ENCODE assay signal across 8 mouse cellular contexts in genomic region chr9:62040008-62040608, GRCm38 (mm10). TPM values are rescaled to one million over a fixed set of nuclear protein-coding genes. Genes with fewer than 3 reads are reported as not detected.
A peak's percentile ranks its signal among the peaks of the same experiment; 100 is the strongest.
DNase-seq lines count a peak whose midpoint lies in the region; ATAC-seq and TF ChIP-seq lines count a peak whose summit lies in the region.

No protein-coding gene starts in this region.

- ATAC-seq in heart, embryonic 13.5 days (ENCODE audit: extremely low read depth, insufficient number of reproducible peaks, low FRiP score, low TSS enrichment), result no peak
- ATAC-seq in liver, embryonic 12.5 days, result no peak
- no peak for ATAC-seq in stomach, embryonic 15.5 days (ENCODE audit: insufficient read depth, low FRiP score, low read depth)

- no peak for TF ChIP-seq POLR2A in bone marrow, adult 2 months (IDR thresholded peaks at IDR 0.05; ENCODE audit: borderline replicate concordance, control insufficient read depth, low read depth, low read length)
- TF ChIP-seq POLR2A in embryonic fibroblast, embryonic 13.5 days (IDR thresholded peaks at IDR 0.05; ENCODE audit: low read depth, low read length), result no peak

- peak; percentile 94 for TF ChIP-seq CTCF in bone marrow, adult 2 months (IDR thresholded peaks at IDR 0.05; ENCODE audit: control insufficient read depth, insufficient read depth, low read length)
- peak; percentile 100 for TF ChIP-seq CTCF in embryonic fibroblast, embryonic 13.5 days (IDR thresholded peaks at IDR 0.05; ENCODE audit: borderline replicate concordance, insufficient read depth, low read length)

- 0 out of 2 replicates have a peak, but pooled peaks cover 5% of the 10 kb centered on the region for H3K27me3 ChIP-seq in heart, embryonic 13.5 days (replicated peaks)
- H3K27me3 ChIP-seq in liver, embryonic 12.5 days (replicated peaks), result peaks cover 4% of the 10 kb centered on the region; the same call in 1 of the 2 replicates
- H3K27me3 ChIP-seq in stomach, embryonic 15.5 days (replicated peaks), result no peaks in the 10 kb centered on the region

- peak; percentile 69 for DNase-seq in 416B (ENCODE audit: low read depth)
- DNase-seq in kidney, postnatal 10 days, result peak; percentile 95
- peak; percentile 87 for DNase-seq in neural tube, embryonic 10.5 days (ENCODE audit: extremely low spot score, low spot score)

- H3K9me3 ChIP-seq in heart, embryonic 13.5 days, result no peaks in the 10 kb centered on the region
- H3K9me3 ChIP-seq in liver, embryonic 12.5 days (replicated peaks), result no peaks in the 10 kb centered on the region
- H3K9me3 ChIP-seq in stomach, embryonic 15.5 days, result no peaks in the 10 kb centered on the region

- 0 out of 2 replicates have a peak overlapping the region, but pooled peaks have one; percentile 61 for H3K9ac ChIP-seq in heart, embryonic 13.5 days
- no peak overlapping the region for H3K9ac ChIP-seq in liver, embryonic 12.5 days
- no peak overlapping the region for H3K9ac ChIP-seq in stomach, embryonic 15.5 days

- WGBS in bone marrow, adult 2 months, result 11% methylated on average over 20 of the region's 20 CpGs
- WGBS in heart, embryonic 13.5 days, result 8% methylated on average over 20 of the region's 20 CpGs
- 5% methylated on average over 20 of the region's 20 CpGs for WGBS in liver, embryonic 12.5 days (ENCODE audit: insufficient replicate concordance)
- WGBS in stomach, embryonic 15.5 days, result 7% methylated on average over 20 of the region's 20 CpGs

- no peaks in the 10 kb centered on the region for H3K36me3 ChIP-seq in heart, embryonic 13.5 days
- H3K36me3 ChIP-seq in liver, embryonic 12.5 days, result no peaks in the 10 kb centered on the region
- H3K36me3 ChIP-seq in stomach, embryonic 15.5 days, result no peaks in the 10 kb centered on the region

- no peak overlapping the region for H3K4me3 ChIP-seq in bone marrow, adult 2 months (replicated peaks; ENCODE audit: control insufficient read depth, low read depth, low read length)
- no peak overlapping the region for H3K4me3 ChIP-seq in embryonic fibroblast, embryonic 13.5 days (ENCODE audit: insufficient read depth, low read length)
- H3K4me3 ChIP-seq in heart, embryonic 13.5 days, result no peak overlapping the region
- H3K4me3 ChIP-seq in liver, embryonic 12.5 days, result no peak overlapping the region
- no peak overlapping the region for H3K4me3 ChIP-seq in stomach, embryonic 15.5 days (replicated peaks)

- no peaks in the 10 kb centered on the region for H3K4me1 ChIP-seq in bone marrow, adult 2 months (ENCODE audit: control insufficient read depth, insufficient read depth, low read length)
- H3K4me1 ChIP-seq in embryonic fibroblast, embryonic 13.5 days (ENCODE audit: control insufficient read depth, insufficient read depth, low read length), result no peaks in the 10 kb centered on the region
- H3K4me1 ChIP-seq in heart, embryonic 13.5 days, result no peaks in the 10 kb centered on the region
- H3K4me1 ChIP-seq in liver, embryonic 12.5 days, result no peaks in the 10 kb centered on the region
- peaks cover 3% of the 10 kb centered on the region; the same call in 1 of the 2 replicates for H3K4me1 ChIP-seq in stomach, embryonic 15.5 days

- H3K4me2 ChIP-seq in heart, embryonic 13.5 days, result peak overlapping the region; percentile 56
- H3K4me2 ChIP-seq in liver, embryonic 12.5 days, result 0 out of 2 replicates have a peak overlapping the region, but pooled peaks have one; percentile 14
- peak overlapping the region; percentile 34; the same call in 1 of the 2 replicates for H3K4me2 ChIP-seq in stomach, embryonic 15.5 days

- no peak overlapping the region for H3K27ac ChIP-seq in bone marrow, adult 2 months (ENCODE audit: control insufficient read depth, insufficient read depth, low read depth, low read length, poor library complexity)
- H3K27ac ChIP-seq in embryonic fibroblast, embryonic 13.5 days (ENCODE audit: insufficient read depth, low read length), result no peak overlapping the region
- no peak overlapping the region for H3K27ac ChIP-seq in heart, embryonic 13.5 days (replicated peaks)
- H3K27ac ChIP-seq in liver, embryonic 12.5 days, result no peak overlapping the region
- no peak overlapping the region for H3K27ac ChIP-seq in stomach, embryonic 15.5 days

RNA-seq across cellular contexts. Expression of gene Paqr5, which starts 13.5 kb away (rescaled TPM):
- 0.36 TPM in 1 of 2 replicates, not detected in the other for polyA plus RNA-seq in bone marrow, adult 2 months (2011; ENCODE audit: insufficient read depth, insufficient read length, low replicate concordance, missing spikeins)
- polyA plus RNA-seq in embryonic fibroblast, embryonic 13.5 days (2011; ENCODE audit: insufficient read length, low read depth, missing spikeins), result not detected in 2 replicates
- 0.28 and 0.39 TPM in 2 replicates for polyA plus RNA-seq in heart, embryonic 13.5 days (2015; fragmentation: Nextera tagmentation; extraction: Ambion mirVana)
- polyA plus RNA-seq in liver, embryonic 12.5 days (2016; fragmentation: Nextera tagmentation; extraction: Ambion mirVana), result 0.25 and 0.29 TPM in 2 replicates
- polyA plus RNA-seq in stomach, embryonic 15.5 days (2015; fragmentation: Nextera tagmentation; extraction: Ambion mirVana), result 20.5 and 30.6 TPM in 2 replicates

Comparison
In these comparisons a context has a peak if more than half of its experiments do, and no peak if none do; other contexts are left out.
1. RNA of gene Paqr5, which starts 13.5 kb away (polyA plus RNA-seq): 20.5 to 30.6 TPM in stomach, embryonic 15.5 days; 0.36 TPM in bone marrow, adult 2 months, 0.28 to 0.39 TPM in heart, embryonic 13.5 days, 0.25 to 0.29 TPM in liver, embryonic 12.5 days and not detected in embryonic fibroblast, embryonic 13.5 days; every median in the first group is over 10 times any median in the second.
2. Peak in every context shown above with its lines, with median percentiles within 50 percentile points of each other: DNase-seq and H3K4me2 ChIP-seq.